Mouse (Mus musculus) CH12.LX (cell line): ENCODE measurements around the gene Hip1r. TPM values are rescaled to one million over a fixed set of nuclear protein-coding genes. Genes with fewer than 3 reads are reported as not detected.

Experiments used
- DNase-seq: peaks from one replicate; pipeline ENCODE4 v3.0.0-alpha.2; 2013; ENCODE audit errors: extremely low read depth
- H3K27ac ChIP-seq: 2 replicates; pipeline ENCODE4 v1.5.1; 2012; ENCODE audit warnings: low read depth, mild to moderate bottlenecking, control low read depth, moderate library complexity; ENCODE audit not compliant: insufficient read depth
- H3K27me3 ChIP-seq: replicated peaks from 2 replicates; pipeline ENCODE3; 2012; ENCODE audit warnings: inconsistent platforms
- H3K36me3 ChIP-seq, 2 experiments: replicated peaks in 1 of 2; 2 replicates each; pipeline versions ENCODE3 to v1.6.1; 2012; ENCODE audit warnings: inconsistent platforms in 1 of 2, low read length in 1 of 2, mild to moderate bottlenecking in 1 of 2, mixed read lengths in 1 of 2, moderate library complexity in 1 of 2; ENCODE audit not compliant: control insufficient read depth in 1 of 2, insufficient read depth in 1 of 2
- H3K4me1 ChIP-seq, 2 experiments: 2 replicates each; pipeline ENCODE4 v1.6.1; 2012; ENCODE audit warnings: inconsistent platforms in 1 of 2, moderate library complexity in 1 of 2; ENCODE audit not compliant: insufficient read depth in 2 of 2, control insufficient read depth in 1 of 2
- H3K4me2 ChIP-seq: 2 replicates; pipeline ENCODE4 v1.6.1; 2012; ENCODE audit warnings: low read depth, mild to moderate bottlenecking, control low read depth; ENCODE audit not compliant: poor library complexity, insufficient read depth, severe bottlenecking
- H3K4me3 ChIP-seq, 3 experiments: fragments of 150-350 bp in 1 of 3; sonication (generic) in 1 of 3; replicated peaks in 1 of 3; 2 replicates each; pipeline versions ENCODE3 to v1.5.1; 2011 to 2012; ENCODE audit warnings: low read depth in 2 of 3, low read length in 2 of 3, mild to moderate bottlenecking in 2 of 3, moderate library complexity in 2 of 3, control low read depth in 1 of 3, improper control_type of control experiment in 1 of 3, inconsistent platforms in 1 of 3, mixed read lengths in 1 of 3; ENCODE audit not compliant: poor library complexity in 1 of 3
- H3K79me2 ChIP-seq: replicated peaks from 2 replicates; pipeline ENCODE4 v1.6.1; 2012; ENCODE audit warnings: mild to moderate bottlenecking, moderate library complexity; ENCODE audit not compliant: control insufficient read depth, poor library complexity, insufficient read depth, severe bottlenecking; ENCODE audit errors: extremely low read depth
- H3K9ac ChIP-seq: 2 replicates; pipeline ENCODE4 v1.6.1; 2012; ENCODE audit warnings: low read depth, mild to moderate bottlenecking, control low read depth, moderate library complexity; ENCODE audit not compliant: insufficient read depth
- H3K9me3 ChIP-seq: replicated peaks from 2 replicates; pipeline ENCODE3; 2012; ENCODE audit warnings: low read length, inconsistent platforms, mixed read lengths
- CTCF ChIP-seq, 2 experiments: IDR thresholded peaks in 1 of 2; conservative IDR thresholded peaks in 1 of 2; 2 replicates each; pipeline ENCODE4 v1.5.1; 2011 to 2012; ENCODE audit warnings: low read depth in 2 of 2, low read length in 2 of 2, improper control_type of control experiment in 1 of 2, inconsistent platforms in 1 of 2, mild to moderate bottlenecking in 1 of 2, moderate library complexity in 1 of 2
- ELF1 ChIP-seq: IDR thresholded peaks from 2 replicates; pipeline ENCODE4 v1.6.1; 2014; ENCODE audit warnings: low read depth, mild to moderate bottlenecking, inconsistent platforms, low read length, improper control_type of control experiment
- EP300 ChIP-seq: IDR thresholded peaks from 2 replicates; pipeline ENCODE4 v1.6.1; 2011; ENCODE audit warnings: low read length, improper control_type of control experiment
- HCFC1 ChIP-seq: IDR thresholded peaks from 2 replicates; pipeline ENCODE4 v1.6.1; 2012; ENCODE audit warnings: low read depth, mild to moderate bottlenecking, inconsistent platforms, low read length, improper control_type of control experiment
- IRF4 ChIP-seq: IDR thresholded peaks from 2 replicates; pipeline ENCODE4 v1.6.1; 2014; ENCODE audit warnings: low read depth, mild to moderate bottlenecking, inconsistent platforms, low read length, improper control_type of control experiment
- JUN ChIP-seq: IDR thresholded peaks from 2 replicates; pipeline ENCODE4 v1.6.1; 2011; ENCODE audit warnings: low read depth, mild to moderate bottlenecking, low read length, improper control_type of control experiment, moderate library complexity; ENCODE audit not compliant: insufficient read depth
- MAFK ChIP-seq: IDR thresholded peaks from 2 replicates; pipeline ENCODE4 v1.6.1; 2011; ENCODE audit warnings: low read length, improper control_type of control experiment; ENCODE audit not compliant: insufficient replicate concordance
- MAZ ChIP-seq: IDR thresholded peaks from 2 replicates; pipeline ENCODE4 v1.6.1; 2012; ENCODE audit warnings: low read depth, mild to moderate bottlenecking, inconsistent platforms, low read length, improper control_type of control experiment, moderate library complexity
- MXI1 ChIP-seq: IDR thresholded peaks from 2 replicates; pipeline ENCODE4 v1.6.1; 2011; ENCODE audit warnings: mild to moderate bottlenecking, low read depth, low read length, improper control_type of control experiment
- MYC ChIP-seq: IDR thresholded peaks from 2 replicates; pipeline ENCODE4 v1.6.1; 2011; ENCODE audit warnings: low read depth, mild to moderate bottlenecking, improper control_type of control experiment, low read length
- NRF1 ChIP-seq: IDR thresholded peaks from 2 replicates; pipeline ENCODE4 v1.6.1; 2014; ENCODE audit warnings: low read depth, mild to moderate bottlenecking, inconsistent platforms, low read length, improper control_type of control experiment, moderate library complexity
- PAX5 ChIP-seq: IDR thresholded peaks from 2 replicates; pipeline ENCODE4 v1.6.1; 2012; ENCODE audit warnings: low read length, inconsistent platforms, mixed read lengths
- POLR2A ChIP-seq: IDR thresholded peaks from 2 replicates; pipeline ENCODE4 v1.6.1; 2011; ENCODE audit warnings: low read depth, mild to moderate bottlenecking, improper control_type of control experiment, low read length
- RAD21 ChIP-seq: IDR thresholded peaks from 2 replicates; pipeline ENCODE4 v1.6.1; 2011; ENCODE audit warnings: low read depth, mild to moderate bottlenecking, low read length, improper control_type of control experiment, moderate library complexity
- SIN3A ChIP-seq: IDR thresholded peaks from 2 replicates; pipeline ENCODE4 v1.6.1; 2012; ENCODE audit warnings: low read length, improper control_type of control experiment, inconsistent platforms
- TBP ChIP-seq: conservative IDR thresholded peaks from 2 replicates; pipeline ENCODE4 v1.6.1; 2011; ENCODE audit warnings: low read depth, low read length, improper control_type of control experiment
- USF2 ChIP-seq: conservative IDR thresholded peaks from 2 replicates; pipeline ENCODE4 v1.6.1; 2011; ENCODE audit warnings: low read depth, low read length, improper control_type of control experiment
- ZC3H11A ChIP-seq: IDR thresholded peaks from 2 replicates; pipeline ENCODE4 v1.6.1; 2012; ENCODE audit warnings: low read depth, mild to moderate bottlenecking, inconsistent platforms, low read length, improper control_type of control experiment
- ZMIZ1 ChIP-seq: IDR thresholded peaks from 2 replicates; pipeline ENCODE4 v1.6.1; 2012; ENCODE audit warnings: low read depth, mild to moderate bottlenecking, inconsistent platforms, low read length, improper control_type of control experiment
- ZNF384 ChIP-seq: IDR thresholded peaks from 2 replicates; pipeline ENCODE4 v1.6.1; 2012; ENCODE audit warnings: low read depth, low read length, improper control_type of control experiment, inconsistent platforms
- dilution Hi-C: fragments of 300-500 bp; cut with MboI; formaldehyde crosslinking; loops from 2 replicates; pipeline ENCODE4 v1.14.3; 2020; ENCODE audit warnings: low sequenced_read_pairs; ENCODE audit not compliant: extremely low pct_unique_long_range_greater_than_20kb, extremely low pct_ligation_motif_present
- in situ Hi-C: fragments of 300-500 bp; cut with MboI; formaldehyde crosslinking; loops from 3 replicates; pipeline ENCODE4 v1.14.3; 2019; ENCODE audit warnings: low sequenced_read_pairs, low pct_ligation_motif_present, low pct_unique_long_range_greater_than_20kb, mixed read lengths
- polyA plus RNA-seq: library from polyadenylated mRNA; unstranded; fragments of >175 nt; gene quantifications from 2 replicates; pipeline ENCODE4 v1.2.1, GENCODE M21; 2012; ENCODE audit warnings: low read depth; ENCODE audit not compliant: insufficient read length
- total RNA-seq, 2 experiments: library from RNA; depleted of rRNA; stranded (reverse); fragments of 300-350 nt in 1 of 2; fragments of >200 nt in 1 of 2; gene quantifications; 2 replicates each; pipeline ENCODE4 v1.2.3; 2012 to 2014

Hip1r gene
- total and polyA plus RNA-seq, 3 experiments, result 26.1 to 49.8 (median 44.7) TPM

GRCm38 (mm10) chr5:124010077-124010476 is 36.6 kb downstream of the Hip1r start:
- H3K9ac ChIP-seq, result no peak overlapping the region
- no peak overlapping the region for H3K4me3 ChIP-seq
- dilution Hi-C loops, result no loop called here
- no peaks in the 10 kb centered on the region for H3K27me3 ChIP-seq
- peaks cover 28 to 67% of the 10 kb centered on the region in 2 experiments for H3K4me1 ChIP-seq
- no peak for TF ChIP-seq EP300
- TF ChIP-seq USF2, result no peak
- in situ Hi-C loops, result no loop called here
- no peak for DNase-seq
- peaks cover 42 to 57% of the 10 kb centered on the region in 2 experiments for H3K36me3 ChIP-seq
- H3K27ac ChIP-seq, result no peak overlapping the region
- peaks cover 8% of the 10 kb centered on the region for H3K79me2 ChIP-seq
- H3K4me2 ChIP-seq, result no peak overlapping the region
- H3K9me3 ChIP-seq, result no peaks in the 10 kb centered on the region

- dilution Hi-C loops, result no loop called here
- Histone ChIP-seq H3K4me3 (no peak overlapping the region), H3K4me2 (no peak overlapping the region), H3K36me3 (peaks cover 33 to 47% of the 10 kb centered on the region in 2 experiments), H3K27me3 (no peaks in the 10 kb centered on the region), H3K9ac (no peak overlapping the region), H3K27ac (no peak overlapping the region), H3K4me1 (peaks cover 34 to 77% of the 10 kb centered on the region in 2 experiments), H3K79me2 (peaks cover 8% of the 10 kb centered on the region), H3K9me3 (no peaks in the 10 kb centered on the region)
- TF ChIP-seq JUN (no peak), ZNF384 (no peak), IRF4 (no peak), ZC3H11A (no peak), PAX5 (no peak), POLR2A (no peak), ZMIZ1 (no peak), MAZ (no peak), TBP (no peak), MYC (no peak), SIN3A (no peak), NRF1 (no peak), MXI1 (no peak), ELF1 (no peak), HCFC1 (no peak), EP300 (no peak), RAD21 (no peak), MAFK (no peak), CTCF (conservative IDR thresholded peaks at IDR 0.05 in 1 of 2, IDR thresholded peaks at IDR 0.05 in 1 of 2; ENCODE audit: low read depth in 2 of 2, low read length in 2 of 2) (no peak)
- no peak for DNase-seq
- in situ Hi-C loops, result no loop called here
Observed at GRCm38 (mm10) chr5:124010910-124011655, 37.7 kb downstream of the Hip1r start.
